8 mouse cellular contexts compared by ENCODE assay signal in genomic region chr7:45719180-45719579, GRCm38 (mm10). TPM values are rescaled to one million over a fixed set of nuclear protein-coding genes. Genes with fewer than 3 reads are reported as not detected.
DNase-seq lines count a peak whose midpoint lies in the region; ATAC-seq and TF ChIP-seq lines count a peak whose summit lies in the region.

No protein-coding gene starts in this region.

- ATAC-seq in kidney, embryonic 14.5 days (ENCODE audit: low FRiP score, low TSS enrichment): no peak
- no peak for ATAC-seq in hindbrain, embryonic 15.5 days (ENCODE audit: low FRiP score, low read depth)
- no peak for ATAC-seq in midbrain, embryonic 15.5 days (replicated peaks)

- peak overlapping the region; percentile 94 for H3K4me2 ChIP-seq in kidney, embryonic 14.5 days (replicated peaks; ENCODE audit: low read depth, low read length)
- H3K4me2 ChIP-seq in hindbrain, embryonic 15.5 days: peak overlapping the region; percentile 81
- peak overlapping the region; percentile 83 for H3K4me2 ChIP-seq in midbrain, embryonic 15.5 days

- TF ChIP-seq CTCF in kidney, adult 2 months (conservative IDR thresholded peaks at IDR 0.05; ENCODE audit: insufficient read depth, insufficient read length, low read depth, low read length): no peak

- peaks cover 36% of the 10 kb centered on the region for H3K4me1 ChIP-seq in kidney, embryonic 14.5 days (ENCODE audit: control insufficient read depth, insufficient read depth, low read length)
- peaks cover 14% of the 10 kb centered on the region for H3K4me1 ChIP-seq in kidney, adult 2 months (ENCODE audit: control insufficient read depth, insufficient read depth, low read length)
- H3K4me1 ChIP-seq in embryonic facial prominence, embryonic 10.5 days: peaks cover 55% of the 10 kb centered on the region
- peaks cover 40% of the 10 kb centered on the region for H3K4me1 ChIP-seq in hindbrain, embryonic 15.5 days (replicated peaks)
- peaks cover 43% of the 10 kb centered on the region for H3K4me1 ChIP-seq in midbrain, embryonic 15.5 days

- no peak for TF ChIP-seq POLR2A in kidney, adult 2 months (IDR thresholded peaks at IDR 0.05; ENCODE audit: low read depth, low read length)

- H3K27ac ChIP-seq in kidney, embryonic 14.5 days (ENCODE audit: low read depth, low read length): no peak overlapping the region
- no peak overlapping the region for H3K27ac ChIP-seq in kidney, adult 2 months (ENCODE audit: insufficient read depth, low read depth, low read length)
- peak overlapping the region; percentile 93 for H3K27ac ChIP-seq in embryonic facial prominence, embryonic 10.5 days (replicated peaks)
- no peak overlapping the region for H3K27ac ChIP-seq in hindbrain, embryonic 15.5 days (replicated peaks)
- H3K27ac ChIP-seq in midbrain, embryonic 15.5 days: no peak overlapping the region

- H3K9me3 ChIP-seq in kidney, embryonic 14.5 days (ENCODE audit: control insufficient read depth, low read length): no peaks in the 10 kb centered on the region
- no peaks in the 10 kb centered on the region for H3K9me3 ChIP-seq in embryonic facial prominence, embryonic 10.5 days
- no peaks in the 10 kb centered on the region for H3K9me3 ChIP-seq in hindbrain, embryonic 15.5 days
- H3K9me3 ChIP-seq in midbrain, embryonic 15.5 days: no peaks in the 10 kb centered on the region

- no peak for DNase-seq in kidney, adult 2 months
- no peak for DNase-seq in embryonic facial prominence, embryonic 10.5 days (ENCODE audit: low spot score)
- no peak for DNase-seq in frontal cortex, postnatal 14 days (ENCODE audit: low spot score in 2 of 2)
- DNase-seq in kidney, adult 18-20 months: no peak
- DNase-seq in ovary, adult 18-20 months (ENCODE audit: low spot score): no peak

- 82% methylated on average over 10 of the region's 10 CpGs for WGBS in kidney, embryonic 14.5 days
- 76% methylated on average over 10 of the region's 10 CpGs for WGBS in kidney, adult 2 months
- 79% methylated on average over 10 of the region's 10 CpGs for WGBS in embryonic facial prominence, embryonic 10.5 days
- 84% methylated on average over 10 of the region's 10 CpGs for WGBS in hindbrain, embryonic 15.5 days
- WGBS in midbrain, embryonic 15.5 days: 86% methylated on average over 10 of the region's 10 CpGs

- H3K9ac ChIP-seq in kidney, embryonic 14.5 days (ENCODE audit: low read depth, low read length): peak overlapping the region; percentile 91
- peak overlapping the region; percentile 88 for H3K9ac ChIP-seq in hindbrain, embryonic 15.5 days
- H3K9ac ChIP-seq in midbrain, embryonic 15.5 days: peak overlapping the region; percentile 73

- no peaks in the 10 kb centered on the region for H3K27me3 ChIP-seq in kidney, embryonic 14.5 days (ENCODE audit: control insufficient read depth, insufficient read depth, low read length)
- no peaks in the 10 kb centered on the region for H3K27me3 ChIP-seq in kidney, adult 2 months (replicated peaks; ENCODE audit: control insufficient read depth, insufficient read depth, low read length)
- H3K27me3 ChIP-seq in embryonic facial prominence, embryonic 10.5 days (replicated peaks; ENCODE audit: low read depth, poor library complexity, severe bottlenecking): no peaks in the 10 kb centered on the region
- no peaks in the 10 kb centered on the region for H3K27me3 ChIP-seq in hindbrain, embryonic 15.5 days
- H3K27me3 ChIP-seq in midbrain, embryonic 15.5 days (replicated peaks): no peaks in the 10 kb centered on the region

- H3K4me3 ChIP-seq in kidney, embryonic 14.5 days (ENCODE audit: low read length): peak overlapping the region; percentile 63
- no peak overlapping the region for H3K4me3 ChIP-seq in kidney, adult 2 months (ENCODE audit: insufficient read depth, low read depth, low read length)
- peak overlapping the region; percentile 70 for H3K4me3 ChIP-seq in embryonic facial prominence, embryonic 10.5 days
- H3K4me3 ChIP-seq in hindbrain, embryonic 15.5 days: peak overlapping the region; percentile 90
- peak overlapping the region; percentile 65 for H3K4me3 ChIP-seq in midbrain, embryonic 15.5 days

- peaks cover 51% of the 10 kb centered on the region for H3K36me3 ChIP-seq in kidney, embryonic 14.5 days (ENCODE audit: control insufficient read depth, insufficient read depth, low read length)
- H3K36me3 ChIP-seq in kidney, adult 2 months (ENCODE audit: control insufficient read depth, insufficient read depth, low read length): no peaks in the 10 kb centered on the region; the same call in 1 of the 2 replicates
- peaks cover 58% of the 10 kb centered on the region for H3K36me3 ChIP-seq in embryonic facial prominence, embryonic 10.5 days (replicated peaks)
- peaks cover 22% of the 10 kb centered on the region for H3K36me3 ChIP-seq in hindbrain, embryonic 15.5 days
- H3K36me3 ChIP-seq in midbrain, embryonic 15.5 days (replicated peaks): peaks cover 27% of the 10 kb centered on the region

RNA-seq across cellular contexts. Expression of gene Sphk2, which starts 1.4 kb away (rescaled TPM):
- polyA plus RNA-seq in kidney, embryonic 14.5 days (2014; fragmentation: Nextera tagmentation; extraction: Ambion mirVana): 16.8 and 23.9 TPM in 2 replicates
- 57.2 and 68.3 TPM in 2 replicates for polyA plus RNA-seq in kidney, adult 2 months (2012; rRNA removed)
- 41.5 and 42.1 TPM in 2 replicates for polyA plus RNA-seq in embryonic facial prominence, embryonic 10.5 days (2016; fragmentation: Nextera tagmentation; extraction: Ambion mirVana)
- polyA plus RNA-seq in hindbrain, embryonic 15.5 days (2015; fragmentation: Nextera tagmentation; extraction: Ambion mirVana): 24.4 and 26.9 TPM in 2 replicates
- 24.5 and 26.4 TPM in 2 replicates for polyA plus RNA-seq in midbrain, embryonic 15.5 days (2015; fragmentation: Nextera tagmentation; extraction: Ambion mirVana)

RNA-seq across cellular contexts. Expression of gene Fam83e, which starts 1.8 kb away (rescaled TPM):
- polyA plus RNA-seq in kidney, embryonic 14.5 days (2014; fragmentation: Nextera tagmentation; extraction: Ambion mirVana): 1.2 and 2.1 TPM in 2 replicates
- polyA plus RNA-seq in kidney, adult 2 months (2012; rRNA removed): 0.19 and 0.35 TPM in 2 replicates
- polyA plus RNA-seq in embryonic facial prominence, embryonic 10.5 days (2016; fragmentation: Nextera tagmentation; extraction: Ambion mirVana): 1.8 and 2.2 TPM in 2 replicates
- polyA plus RNA-seq in hindbrain, embryonic 15.5 days (2015; fragmentation: Nextera tagmentation; extraction: Ambion mirVana): 0.38 and 0.57 TPM in 2 replicates
- polyA plus RNA-seq in midbrain, embryonic 15.5 days (2015; fragmentation: Nextera tagmentation; extraction: Ambion mirVana): 0.54 and 0.74 TPM in 2 replicates

RNA-seq across cellular contexts. Expression of gene Rpl18, which starts 3.9 kb away (rescaled TPM):
- polyA plus RNA-seq in kidney, embryonic 14.5 days (2014; fragmentation: Nextera tagmentation; extraction: Ambion mirVana): 1,328 and 1,679 TPM in 2 replicates
- 955 and 1,014 TPM in 2 replicates for polyA plus RNA-seq in kidney, adult 2 months (2012; rRNA removed)
- polyA plus RNA-seq in embryonic facial prominence, embryonic 10.5 days (2016; fragmentation: Nextera tagmentation; extraction: Ambion mirVana): 1,168 and 1,206 TPM in 2 replicates
- 528 and 575 TPM in 2 replicates for polyA plus RNA-seq in hindbrain, embryonic 15.5 days (2015; fragmentation: Nextera tagmentation; extraction: Ambion mirVana)
- polyA plus RNA-seq in midbrain, embryonic 15.5 days (2015; fragmentation: Nextera tagmentation; extraction: Ambion mirVana): 537 and 538 TPM in 2 replicates

RNA-seq across cellular contexts. Expression of gene Spaca4, which starts 6.4 kb away (rescaled TPM):
- 0.29 TPM in 1 of 2 replicates, not detected in the other for polyA plus RNA-seq in kidney, embryonic 14.5 days (2014; fragmentation: Nextera tagmentation; extraction: Ambion mirVana)
- polyA plus RNA-seq in kidney, adult 2 months (2012; rRNA removed): 0.15 and 0.28 TPM in 2 replicates
- polyA plus RNA-seq in embryonic facial prominence, embryonic 10.5 days (2016; fragmentation: Nextera tagmentation; extraction: Ambion mirVana): 0.22 TPM in 1 of 2 replicates, not detected in the other
- not detected in 2 replicates for polyA plus RNA-seq in hindbrain, embryonic 15.5 days (2015; fragmentation: Nextera tagmentation; extraction: Ambion mirVana)
- polyA plus RNA-seq in midbrain, embryonic 15.5 days (2015; fragmentation: Nextera tagmentation; extraction: Ambion mirVana): not detected in 2 replicates

RNA-seq across cellular contexts. Expression of gene Dbp, which starts 14.3 kb away (rescaled TPM):
- 6.6 and 7.7 TPM in 2 replicates for polyA plus RNA-seq in kidney, embryonic 14.5 days (2014; fragmentation: Nextera tagmentation; extraction: Ambion mirVana)
- 106 and 116 TPM in 2 replicates for polyA plus RNA-seq in kidney, adult 2 months (2012; rRNA removed)
- 3.6 and 4.3 TPM in 2 replicates for polyA plus RNA-seq in embryonic facial prominence, embryonic 10.5 days (2016; fragmentation: Nextera tagmentation; extraction: Ambion mirVana)
- 2.9 and 4.1 TPM in 2 replicates for polyA plus RNA-seq in hindbrain, embryonic 15.5 days (2015; fragmentation: Nextera tagmentation; extraction: Ambion mirVana)
- polyA plus RNA-seq in midbrain, embryonic 15.5 days (2015; fragmentation: Nextera tagmentation; extraction: Ambion mirVana): 3.3 and 3.8 TPM in 2 replicates
